Mouse (Mus musculus): ENCODE measurements around the gene Pdcl3. TPM values are rescaled to one million over a fixed set of nuclear protein-coding genes. Genes with fewer than 3 reads are reported as not detected.
"Not testable (repeated sequence)": the region's sequence is repeated elsewhere in the genome, so short reads cannot be mapped to it uniquely, and the experiment has no call there.

Gene Pdcl3
- polyA plus RNA-seq, 1 experiment from 2014 or later = 95.5 TPM

GRCm38 (mm10) chr1:39035817-39036216 is 50.4 kb downstream of the Pdcl3 start:
- Histone ChIP-seq H3K27ac (ENCODE audit: low read depth, low read length) (no peak overlapping the region), H3K9ac (ENCODE audit: low read depth, low read length) (no peak overlapping the region), H3K36me3 (ENCODE audit: control insufficient read depth, insufficient read depth, low read length) (no peaks in the 10 kb centered on the region), H3K27me3 (replicated peaks; ENCODE audit: control insufficient read depth, insufficient read depth, low read length) (no peaks in the 10 kb centered on the region), H3K4me3 (ENCODE audit: low read depth, low read length) (no peak overlapping the region), H3K4me2 (no peak overlapping the region), H3K4me1 (replicated peaks; ENCODE audit: control insufficient read depth, insufficient read depth, low read length) (no peaks in the 10 kb centered on the region), H3K9me3 (ENCODE audit: control insufficient read depth, low read length) (no peaks in the 10 kb centered on the region)
- DNase-seq (ENCODE audit: low spot score) = no peak
- WGBS = 86% methylated on average over 9 of the region's 9 CpGs
- no peak for ATAC-seq (replicated peaks; ENCODE audit: low FRiP score)

DNA sequence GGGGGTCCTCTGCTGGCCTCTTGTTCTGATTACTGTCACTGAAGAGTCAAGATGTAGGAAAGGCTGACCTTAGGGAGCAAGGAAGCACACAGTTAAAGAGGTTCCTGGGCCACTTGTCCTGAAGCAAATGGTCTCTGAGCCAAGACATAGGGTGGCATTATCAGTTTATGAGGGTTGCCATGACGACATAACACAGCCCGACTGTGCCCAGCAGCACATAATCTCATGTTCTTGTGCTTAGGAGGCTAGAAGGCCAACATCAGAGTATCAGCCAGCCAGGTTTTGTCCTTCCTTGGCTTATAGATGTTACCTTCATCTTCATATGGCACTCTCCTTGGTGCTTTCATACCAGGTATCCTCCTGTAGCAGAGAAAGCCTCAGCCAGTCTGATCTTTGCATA is 56.8 kb downstream of the Pdcl3 start:
- ATAC-seq (replicated peaks; ENCODE audit: low FRiP score) = no peak
- WGBS = 56% methylated on average over 2 of the region's 2 CpGs
- Histone ChIP-seq H3K9ac (ENCODE audit: low read depth, low read length) (no peak overlapping the region), H3K4me2 (no peak overlapping the region), H3K36me3 (ENCODE audit: control insufficient read depth, insufficient read depth, low read length) (no peaks in the 10 kb centered on the region), H3K4me1 (replicated peaks; ENCODE audit: control insufficient read depth, insufficient read depth, low read length) (no peaks in the 10 kb centered on the region), H3K4me3 (ENCODE audit: low read depth, low read length) (no peak overlapping the region), H3K27ac (ENCODE audit: low read depth, low read length) (no peak overlapping the region), H3K27me3 (replicated peaks; ENCODE audit: control insufficient read depth, insufficient read depth, low read length) (no peaks in the 10 kb centered on the region), H3K9me3 (ENCODE audit: control insufficient read depth, low read length) (no peaks in the 10 kb centered on the region)
- DNase-seq (ENCODE audit: low spot score) = no peak

DNA sequence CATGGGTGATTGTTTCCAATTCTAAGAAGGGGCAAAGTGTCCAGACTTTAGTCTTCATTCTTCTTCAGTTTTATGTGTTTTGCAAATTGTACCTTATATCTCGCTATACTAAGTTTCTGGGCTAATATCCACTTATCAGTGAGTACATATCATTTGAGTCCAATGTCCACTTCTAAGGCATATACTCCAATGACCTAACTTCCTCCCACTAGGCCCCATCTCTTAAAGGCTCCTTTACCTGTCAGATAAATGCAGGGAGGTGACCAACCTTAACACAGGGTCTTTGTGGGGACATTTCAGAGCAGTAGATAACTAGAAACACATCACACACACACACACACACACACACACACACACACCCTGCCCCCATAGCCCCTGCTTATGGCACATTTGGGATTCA is 59.0 kb downstream of the Pdcl3 start:
- H3K4me2 ChIP-seq; H3K9ac ChIP-seq (ENCODE audit: low read depth, low read length); H3K27me3 ChIP-seq (replicated peaks; ENCODE audit: control insufficient read depth, insufficient read depth, low read length); DNase-seq (ENCODE audit: low spot score); H3K9me3 ChIP-seq (ENCODE audit: control insufficient read depth, low read length); ATAC-seq (replicated peaks; ENCODE audit: low FRiP score); H3K36me3 ChIP-seq (ENCODE audit: control insufficient read depth, insufficient read depth, low read length); H3K27ac ChIP-seq (ENCODE audit: low read depth, low read length); H3K4me1 ChIP-seq (replicated peaks; ENCODE audit: control insufficient read depth, insufficient read depth, low read length); H3K4me3 ChIP-seq (ENCODE audit: low read depth, low read length): not testable (repeated sequence)
- 69% methylated on average over 1 of the region's 1 CpGs for WGBS

DNA sequence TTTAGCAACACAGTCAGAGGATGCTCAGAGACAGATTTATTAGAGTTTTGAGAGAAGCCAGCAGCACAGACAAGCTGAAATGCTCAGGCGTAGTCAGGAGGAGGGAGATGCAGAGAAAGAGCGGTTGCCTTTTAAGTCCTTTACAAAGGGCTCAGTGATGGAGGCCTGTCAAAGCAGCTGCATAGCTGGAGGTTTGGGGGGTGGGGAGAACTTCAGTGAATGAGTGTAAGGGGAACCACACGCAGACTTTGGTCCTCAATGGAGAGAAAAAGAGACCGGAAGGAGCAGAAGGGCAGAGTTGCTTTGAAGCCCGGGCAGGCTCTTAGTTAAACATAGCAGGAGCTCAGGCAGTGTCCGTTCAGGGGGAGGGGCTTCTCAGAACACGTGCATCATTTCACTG is 61.3 kb downstream of the Pdcl3 start:
- no peak overlapping the region for H3K4me2 ChIP-seq
- WGBS = 43% methylated on average over 7 of the region's 7 CpGs
- H3K9ac ChIP-seq (ENCODE audit: low read depth, low read length) = no peak overlapping the region

More for the DNA sequence above, 61.3 kb downstream of the Pdcl3 start:
- no peak overlapping the region for H3K4me3 ChIP-seq (ENCODE audit: low read depth, low read length)
- DNase-seq (ENCODE audit: low spot score) (no peak), ATAC-seq (replicated peaks; ENCODE audit: low FRiP score) (no peak)
- peaks cover 4% of the 10 kb centered on the region; the same call in 1 of the 2 replicates for H3K9me3 ChIP-seq (ENCODE audit: control insufficient read depth, low read length)
- H3K27ac ChIP-seq (ENCODE audit: low read depth, low read length) = no peak overlapping the region
- H3K36me3 ChIP-seq (ENCODE audit: control insufficient read depth, insufficient read depth, low read length) = no peaks in the 10 kb centered on the region
- no peaks in the 10 kb centered on the region for H3K4me1 ChIP-seq (replicated peaks; ENCODE audit: control insufficient read depth, insufficient read depth, low read length)
- no peaks in the 10 kb centered on the region for H3K27me3 ChIP-seq (replicated peaks; ENCODE audit: control insufficient read depth, insufficient read depth, low read length)

Other genes starting within 250 kb of the Pdcl3 start
- 0.22 and 0.41 TPM in 2 replicates for gene Lonrf2, start 148.9 kb upstream of the Pdcl3 start, polyA plus RNA-seq (2014; fragmentation: Nextera tagmentation; extraction: Ambion mirVana)
- gene Chst10, start 87.4 kb upstream of the Pdcl3 start, polyA plus RNA-seq (2014; fragmentation: Nextera tagmentation; extraction: Ambion mirVana) = 2.9 and 4.1 TPM in 2 replicates
- gene Nms, start 46.5 kb upstream of the Pdcl3 start, polyA plus RNA-seq (2014; fragmentation: Nextera tagmentation; extraction: Ambion mirVana) = not detected in 2 replicates
- gene Npas2, start 208.1 kb downstream of the Pdcl3 start, polyA plus RNA-seq (2014; fragmentation: Nextera tagmentation; extraction: Ambion mirVana) = 0.04 and 0.11 TPM in 2 replicates

All from liver, embryonic 11.5 days (tissue).